Mouse (Mus musculus) thymus, postnatal 14 days (tissue): ENCODE data around the gene Ptprj.

Experiments used
- DNase-seq: peaks from one replicate; pipeline ENCODE4 v3.0.0; 2021

Ptprj gene

GRCm38 (mm10) chr2:90558361-90558760 lies 22.1 kb downstream of the Ptprj start:
- no peak for DNase-seq

GRCm38 (mm10) chr2:90557913-90558312 lies 22.5 kb downstream of the Ptprj start:
- DNase-seq, result no peak

GRCm38 (mm10) chr2:90555744-90556143 lies 24.7 kb downstream of the Ptprj start:
- DNase-seq, result no peak

GRCm38 (mm10) chr2:90554806-90555205 lies 25.6 kb downstream of the Ptprj start:
- DNase-seq, result no peak

- no peak for DNase-seq
These were observed 26.6 kb downstream of the Ptprj start for GRCm38 (mm10) chr2:90553861-90554260.

- no peak for DNase-seq
These were observed 29.8 kb downstream of the Ptprj start for GRCm38 (mm10) chr2:90550656-90551055.

GRCm38 (mm10) chr2:90548541-90548940 lies 31.9 kb downstream of the Ptprj start:
- DNase-seq, result no peak

GRCm38 (mm10) chr2:90547144-90547609 lies 33.3 kb downstream of the Ptprj start:
- DNase-seq, result no peak

GRCm38 (mm10) chr2:90545261-90545660 lies 35.2 kb downstream of the Ptprj start:
- no peak for DNase-seq

GRCm38 (mm10) chr2:90543989-90544388 lies 36.5 kb downstream of the Ptprj start:
- DNase-seq, result no peak

GRCm38 (mm10) chr2:90543106-90543702 lies 37.2 kb downstream of the Ptprj start:
- no peak for DNase-seq

- DNase-seq, result no peak
These were observed 37.8 kb downstream of the Ptprj start for GRCm38 (mm10) chr2:90542656-90543055.

GRCm38 (mm10) chr2:90539206-90539605 lies 41.2 kb downstream of the Ptprj start:
- no peak for DNase-seq

- no peak for DNase-seq
These were observed 43.2 kb downstream of the Ptprj start for GRCm38 (mm10) chr2:90537244-90537643.

GRCm38 (mm10) chr2:90536555-90536954 lies 43.9 kb downstream of the Ptprj start:
- no peak for DNase-seq

GRCm38 (mm10) chr2:90534751-90535150 lies 45.7 kb downstream of the Ptprj start:
- DNase-seq, result no peak

- DNase-seq, result no peak
These were observed 46.5 kb downstream of the Ptprj start for GRCm38 (mm10) chr2:90533944-90534343.

GRCm38 (mm10) chr2:90532095-90532494 lies 48.4 kb downstream of the Ptprj start:
- DNase-seq, result no peak

- no peak for DNase-seq
These were observed 52.3 kb downstream of the Ptprj start for GRCm38 (mm10) chr2:90528107-90528506.

- no peak for DNase-seq
These were observed 53.5 kb downstream of the Ptprj start for GRCm38 (mm10) chr2:90526971-90527370.

- DNase-seq, result no peak
These were observed 53.9 kb downstream of the Ptprj start for GRCm38 (mm10) chr2:90526564-90526963.

- DNase-seq, result no peak
These were observed 54.6 kb downstream of the Ptprj start for GRCm38 (mm10) chr2:90525807-90526206.

GRCm38 (mm10) chr2:90522455-90522854 lies 58.0 kb downstream of the Ptprj start:
- DNase-seq, result no peak

GRCm38 (mm10) chr2:90521909-90522308 lies 58.5 kb downstream of the Ptprj start:
- DNase-seq, result no peak

- no peak for DNase-seq
These were observed 62.2 kb downstream of the Ptprj start for GRCm38 (mm10) chr2:90518296-90518695.
